8 mouse cellular contexts compared by ENCODE assay signal in the genomic region with DNA sequence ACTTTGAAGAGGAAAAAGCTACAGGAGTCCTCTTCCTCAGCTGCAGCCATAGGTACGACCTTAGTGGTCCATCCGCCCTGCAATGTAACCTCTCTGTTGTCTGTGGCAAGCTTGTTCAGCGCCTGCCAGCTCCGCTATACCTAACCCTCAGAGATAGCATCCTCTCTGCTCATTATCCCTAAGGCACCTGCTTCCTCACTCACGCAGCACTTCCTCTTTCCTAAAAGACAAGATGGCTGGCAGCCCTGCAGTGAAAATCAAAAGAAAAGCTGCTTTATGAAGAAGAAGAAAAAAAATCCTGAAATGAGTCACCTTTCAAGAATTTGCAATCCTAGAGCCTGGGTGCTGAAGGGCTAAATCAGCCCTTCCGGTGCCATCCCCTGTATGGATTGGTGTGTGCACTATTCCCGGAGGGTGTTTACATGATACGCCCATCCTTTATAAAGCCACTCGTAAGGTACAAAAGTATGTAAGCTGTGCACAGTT. TPM values are rescaled to one million over a fixed set of nuclear protein-coding genes. Genes with fewer than 3 reads are reported as not detected.
DNase-seq lines count a peak whose midpoint lies in the region; ATAC-seq and TF ChIP-seq lines count a peak whose summit lies in the region.
"Had no signal": no experiment of that assay in that cellular context is flagged by ENCODE, and none has a peak within 500 bp of the region (broad histone marks: within the 10 kb centered on the region; RNA-seq: fewer than 3 reads in every experiment).

No protein-coding gene starts in this region.

- TF ChIP-seq RAD21 in CH12.LX (IDR thresholded peaks at IDR 0.05; ENCODE audit: low read depth, low read length) (no peak), MEL (IDR thresholded peaks at IDR 0.05; ENCODE audit: low read depth, low read length) (no peak)

- TF ChIP-seq EP300 in CH12.LX (IDR thresholded peaks at IDR 0.05; ENCODE audit: low read length) (peak; percentile 49; the same call in 1 of the 2 replicates), MEL (IDR thresholded peaks at IDR 0.05; ENCODE audit: low read depth in 1 of 2, low read length in 2 of 2) (0 out of 4 replicates have a peak, but pooled peaks of 1 of the 2 experiments have one; percentile 13)

- TF ChIP-seq POLR2A in CH12.LX (IDR thresholded peaks at IDR 0.05; ENCODE audit: low read depth, low read length) (no peak), MEL (IDR thresholded peaks at IDR 0.05; ENCODE audit: control insufficient read depth in 1 of 2, insufficient read depth in 1 of 2, low read depth in 1 of 2, low read length in 2 of 2, poor library complexity in 1 of 2) (no peak)

- peaks cover 5 to 13% of the 10 kb centered on the region in 2 experiments for H3K4me1 ChIP-seq in CH12.LX (ENCODE audit: control insufficient read depth in 1 of 2, insufficient read depth in 2 of 2)
- no peaks in the 10 kb centered on the region for H3K4me1 ChIP-seq in MEL (ENCODE audit: control insufficient read depth in 1 of 2, insufficient read depth in 2 of 2, low read length in 2 of 2)
- H3K4me1 ChIP-seq in forebrain, embryonic 13.5 days = peaks cover 74% of the 10 kb centered on the region
- H3K4me1 ChIP-seq in midbrain, embryonic 14.5 days (ENCODE audit: control insufficient read depth, insufficient read depth, low read length) = peaks cover 47% of the 10 kb centered on the region

- H3K9ac ChIP-seq in CH12.LX (ENCODE audit: insufficient read depth, low read depth) (no peak overlapping the region), MEL (ENCODE audit: control insufficient read depth, low read depth, low read length, poor library complexity, severe bottlenecking) (no peak overlapping the region)
- H3K9ac ChIP-seq in forebrain, embryonic 13.5 days = peak overlapping the region; percentile 77
- peak overlapping the region; percentile 36 for H3K9ac ChIP-seq in midbrain, embryonic 14.5 days (replicated peaks; ENCODE audit: low read length)

- dilution Hi-C loops in CH12.LX (cut with MboI; ENCODE audit: extremely low pct_ligation_motif_present, extremely low pct_unique_long_range_greater_than_20kb, low sequenced_read_pairs) = no loop called here

- H3K9me3 ChIP-seq in CH12.LX (replicated peaks; ENCODE audit: low read length) (no peaks in the 10 kb centered on the region), MEL (replicated peaks; ENCODE audit: insufficient read depth, low read length) (no peaks in the 10 kb centered on the region)
- H3K9me3 ChIP-seq in forebrain, embryonic 13.5 days (replicated peaks) = no peaks in the 10 kb centered on the region
- H3K9me3 ChIP-seq in midbrain, embryonic 14.5 days (ENCODE audit: control insufficient read depth, low read length) = no peaks in the 10 kb centered on the region

- no peak overlapping the region for H3K4me3 ChIP-seq in CH12.LX (replicated peaks in 1 of 3; ENCODE audit: low read depth in 2 of 3, low read length in 2 of 3, poor library complexity in 1 of 3)
- H3K4me3 ChIP-seq in MEL (ENCODE audit: control insufficient read depth in 1 of 2, insufficient read depth in 1 of 2, low read depth in 2 of 2, low read length in 2 of 2) = no peak overlapping the region
- H3K4me3 ChIP-seq in forebrain, embryonic 13.5 days = peak overlapping the region; percentile 80
- peak overlapping the region; percentile 70 for H3K4me3 ChIP-seq in midbrain, embryonic 14.5 days (replicated peaks; ENCODE audit: low read depth, low read length)

- no peaks in the 10 kb centered on the region for H3K27me3 ChIP-seq in CH12.LX (replicated peaks)
- no peaks in the 10 kb centered on the region; a peak in 1 of 4 replicates for H3K27me3 ChIP-seq in MEL (ENCODE audit: control insufficient read depth in 1 of 2, insufficient read depth in 2 of 2, low read length in 2 of 2)
- no peaks in the 10 kb centered on the region for H3K27me3 ChIP-seq in forebrain, embryonic 13.5 days
- H3K27me3 ChIP-seq in midbrain, embryonic 14.5 days (ENCODE audit: control insufficient read depth, insufficient read depth, low read length) = no peaks in the 10 kb centered on the region

- DNase-seq in CH12.LX (ENCODE audit: extremely low read depth) (peak; percentile 49), MEL (ENCODE audit: low read depth, low spot score) (peak; percentile 42)
- peak; percentile 56 for DNase-seq in midbrain, embryonic 14.5 days
- DNase-seq in urinary bladder, postnatal 10 days (ENCODE audit: low spot score) = no peak
- no peak for DNase-seq in gastrocnemius, adult 8-10 months (ENCODE audit: low spot score in 2 of 2)
- no peak for DNase-seq in layer of hippocampus, adult 11-12 months (ENCODE audit: low spot score)
- DNase-seq: lung, postnatal 10 days had no signal

- no peak for ATAC-seq in forebrain, embryonic 13.5 days
- ATAC-seq in midbrain, embryonic 14.5 days (ENCODE audit: low FRiP score, low TSS enrichment) = no peak

- no peak overlapping the region for H3K27ac ChIP-seq in CH12.LX (ENCODE audit: insufficient read depth, low read depth)
- no peak overlapping the region for H3K27ac ChIP-seq in MEL (ENCODE audit: control insufficient read depth, low read depth, low read length)
- H3K27ac ChIP-seq in forebrain, embryonic 13.5 days = peak overlapping the region; percentile 84
- H3K27ac ChIP-seq in midbrain, embryonic 14.5 days (replicated peaks; ENCODE audit: low read depth, low read length) = peak overlapping the region; percentile 96

- TF ChIP-seq CTCF in CH12.LX (conservative IDR thresholded peaks at IDR 0.05 in 1 of 2, IDR thresholded peaks at IDR 0.05 in 1 of 2; ENCODE audit: low read depth in 2 of 2, low read length in 2 of 2) = no peak
- no peak for TF ChIP-seq CTCF in MEL (IDR thresholded peaks at IDR 0.05 in 2 of 3, conservative IDR thresholded peaks at IDR 0.05 in 1 of 3; ENCODE audit: control insufficient read depth in 1 of 3, insufficient read depth in 1 of 3, low read depth in 2 of 3, low read length in 3 of 3, poor library complexity in 1 of 3, severe bottlenecking in 1 of 3)

- no peaks in the 10 kb centered on the region for H3K79me2 ChIP-seq in CH12.LX (replicated peaks; ENCODE audit: control insufficient read depth, extremely low read depth, insufficient read depth, poor library complexity, severe bottlenecking)
- no peaks in the 10 kb centered on the region for H3K79me2 ChIP-seq in MEL (ENCODE audit: control insufficient read depth, insufficient read depth, low read length, poor library complexity)

- H3K36me3 ChIP-seq in CH12.LX (replicated peaks in 1 of 2; ENCODE audit: control insufficient read depth in 1 of 2, insufficient read depth in 1 of 2, low read length in 1 of 2) = no peaks in the 10 kb centered on the region
- no peaks in the 10 kb centered on the region for H3K36me3 ChIP-seq in MEL (ENCODE audit: control insufficient read depth in 1 of 2, insufficient read depth in 2 of 2, low read length in 2 of 2)
- no peaks in the 10 kb centered on the region for H3K36me3 ChIP-seq in forebrain, embryonic 13.5 days (ENCODE audit: poor library complexity, severe bottlenecking)
- no peaks in the 10 kb centered on the region for H3K36me3 ChIP-seq in midbrain, embryonic 14.5 days (ENCODE audit: control insufficient read depth, insufficient read depth, low read length)

- no peak overlapping the region for H3K4me2 ChIP-seq in CH12.LX (ENCODE audit: insufficient read depth, low read depth, poor library complexity, severe bottlenecking)
- peak overlapping the region; percentile 77 for H3K4me2 ChIP-seq in forebrain, embryonic 13.5 days
- H3K4me2 ChIP-seq in midbrain, embryonic 14.5 days (ENCODE audit: low read length) = peak overlapping the region; percentile 68

- WGBS in forebrain, embryonic 13.5 days = 29% methylated on average over 9 of the region's 9 CpGs
- WGBS in midbrain, embryonic 14.5 days = 22% methylated on average over 9 of the region's 9 CpGs

- in situ Hi-C loops in CH12.LX (cut with MboI; ENCODE audit: low pct_ligation_motif_present, low pct_unique_long_range_greater_than_20kb, low sequenced_read_pairs) = no loop called here

TF ChIP-seq in CH12.LX, 34 proteins besides CTCF, POLR2A, EP300 and RAD21 (continues in another document):
- peak; percentile 52; the same call in 1 of the 2 replicates for TF ChIP-seq JUN (IDR thresholded peaks at IDR 0.05; ENCODE audit: insufficient read depth, low read depth, low read length)

TF ChIP-seq in MEL, 35 proteins besides CTCF, POLR2A, EP300 and RAD21 (continues in another document):
- TF ChIP-seq POLR2AphosphoS2 (IDR thresholded peaks at IDR 0.05; ENCODE audit: low read length) = no peak

RNA-seq across cellular contexts. Expression of a gene that starts 1.7 kb away (rescaled TPM):
- 0.34 TPM in 1 of 2 replicates, not detected in the other for total RNA-seq in CH12.LX (2012; rRNA removed)
- total RNA-seq in CH12.LX (2014; rRNA removed) = 0.59 TPM in 1 of 2 replicates, not detected in the other
- polyA plus RNA-seq in CH12.LX (2012; ENCODE audit: insufficient read length, low read depth) = 0.04 and 0.15 TPM in 2 replicates
- total RNA-seq in MEL (2012; rRNA removed) = not detected in 2 replicates
- not detected for polyA plus RNA-seq in MEL (2012; ENCODE audit: insufficient read depth in 1 of 2, insufficient read length in 2 of 2, low read depth in 1 of 2, low replicate concordance in 2 of 2, missing spikeins in 1 of 2)
- 129 and 131 TPM in 2 replicates for polyA plus RNA-seq in forebrain, embryonic 13.5 days (2015; fragmentation: Nextera tagmentation; extraction: Ambion mirVana)
- polyA plus RNA-seq in midbrain, embryonic 14.5 days (2014; fragmentation: Nextera tagmentation; extraction: Ambion mirVana) = 88.0 and 104 TPM in 2 replicates
- 1 to 10 TPM in 2 of 4 experiments, under 1 TPM in 2; 0.80 to 1.7 (median 1.2) TPM for total RNA-seq in gastrocnemius, adult 8-10 months (2022)

RNA-seq across cellular contexts. Expression of a gene that starts 30.4 kb away (rescaled TPM):
- 10.2 and 10.8 TPM in 2 replicates for total RNA-seq in CH12.LX (2012; rRNA removed)
- 9.8 and 11.1 TPM in 2 replicates for total RNA-seq in CH12.LX (2014; rRNA removed)
- polyA plus RNA-seq in CH12.LX (2012; ENCODE audit: insufficient read length, low read depth) = 5.8 and 6.8 TPM in 2 replicates
- 16.6 and 16.8 TPM in 2 replicates for total RNA-seq in MEL (2012; rRNA removed)
- 10 to 100 TPM in 1 of 2 experiments, not detected in 1; 11.6 TPM for polyA plus RNA-seq in MEL (2012; ENCODE audit: insufficient read depth in 1 of 2, insufficient read length in 2 of 2, low read depth in 1 of 2, low replicate concordance in 2 of 2, missing spikeins in 1 of 2)
- 10.6 and 12.1 TPM in 2 replicates for polyA plus RNA-seq in forebrain, embryonic 13.5 days (2015; fragmentation: Nextera tagmentation; extraction: Ambion mirVana)
- polyA plus RNA-seq in midbrain, embryonic 14.5 days (2014; fragmentation: Nextera tagmentation; extraction: Ambion mirVana) = 11.1 and 15.8 TPM in 2 replicates
- 1 to 10 TPM; 3.3 to 4.8 (median 3.4) TPM for total RNA-seq in gastrocnemius, adult 8-10 months (2022)

RNA-seq across cellular contexts. Expression of a gene that starts 32.6 kb away (rescaled TPM):
- 0.68 and 0.84 TPM in 2 replicates for total RNA-seq in CH12.LX (2012; rRNA removed)
- 0.95 and 1.1 TPM in 2 replicates for total RNA-seq in CH12.LX (2014; rRNA removed)
- polyA plus RNA-seq in CH12.LX (2012; ENCODE audit: insufficient read length, low read depth) = 0.50 and 1.3 TPM in 2 replicates
- total RNA-seq in MEL (2012; rRNA removed) = 0.65 and 1.5 TPM in 2 replicates
- 1 to 10 TPM in 1 of 2 experiments, not detected in 1; 1.8 TPM for polyA plus RNA-seq in MEL (2012; ENCODE audit: insufficient read depth in 1 of 2, insufficient read length in 2 of 2, low read depth in 1 of 2, low replicate concordance in 2 of 2, missing spikeins in 1 of 2)
- polyA plus RNA-seq in forebrain, embryonic 13.5 days (2015; fragmentation: Nextera tagmentation; extraction: Ambion mirVana) = 9.1 and 9.4 TPM in 2 replicates
- 4.3 and 8.1 TPM in 2 replicates for polyA plus RNA-seq in midbrain, embryonic 14.5 days (2014; fragmentation: Nextera tagmentation; extraction: Ambion mirVana)
- 1 to 10 TPM; 3.8 to 5.3 (median 4.8) TPM for total RNA-seq in gastrocnemius, adult 8-10 months (2022)

Comparison
In these comparisons a context has a peak if more than half of its experiments do, and no peak if none do; other contexts are left out.
1. DNase-seq: peak in CH12.LX (single experiment), MEL (single experiment) and midbrain, embryonic 14.5 days (single experiment); none in urinary bladder, postnatal 10 days (single experiment), gastrocnemius, adult 8-10 months (0 of 2) and layer of hippocampus, adult 11-12 months (single experiment).
2. H3K27ac ChIP-seq: peak in forebrain, embryonic 13.5 days (single experiment) and midbrain, embryonic 14.5 days (single experiment); none in CH12.LX (single experiment) and MEL (single experiment).
3. H3K4me3 ChIP-seq: peak in forebrain, embryonic 13.5 days (single experiment) and midbrain, embryonic 14.5 days (single experiment); none in CH12.LX (0 of 3) and MEL (0 of 2).
4. H3K9ac ChIP-seq: peak in forebrain, embryonic 13.5 days (single experiment) and midbrain, embryonic 14.5 days (single experiment); none in CH12.LX (single experiment) and MEL (single experiment).
5. RNA of a gene that starts 1.7 kb away (polyA plus RNA-seq): 129 to 131 TPM in forebrain, embryonic 13.5 days and 88.0 to 104 TPM in midbrain, embryonic 14.5 days; 0.04 to 0.15 TPM in CH12.LX and not detected in MEL; every median in the first group is over 10 times any median in the second.